Mouse (Mus musculus): Measurements from ENCODE around the gene Tm4sf19. TPM values are rescaled to one million over a fixed set of nuclear protein-coding genes. Genes with fewer than 3 reads are reported as not detected.

The Tm4sf19 gene
- 0.29 TPM in 1 of 2 replicates, not detected in the other for polyA plus RNA-seq (2012; rRNA removed)

DNA sequence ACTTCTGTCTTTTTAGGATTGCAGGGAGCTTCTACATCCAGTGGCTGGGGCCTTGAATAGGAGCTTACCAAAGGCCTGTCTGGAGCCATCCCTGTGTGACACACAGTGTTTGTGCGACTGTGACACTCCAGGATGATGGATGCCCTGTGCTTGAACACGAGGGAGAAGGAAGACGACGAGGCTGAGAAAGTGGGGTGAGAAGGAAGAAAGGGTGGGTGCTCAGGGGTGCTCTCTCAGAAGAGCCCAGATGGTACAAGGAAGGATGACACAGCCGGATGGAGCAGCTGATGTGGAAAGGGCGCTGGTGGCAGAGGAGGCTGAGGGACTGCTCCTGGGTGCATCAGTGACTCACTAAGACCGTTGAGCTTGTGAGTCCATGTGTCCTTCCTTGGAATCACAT lies at the start of gene Tm4sf19:
Gene Tm4sf19, plus strand, starts transcription at position 240 of the 400 bp plus-strand sequence.
- TF ChIP-seq POLR2A (IDR thresholded peaks at IDR 0.05; ENCODE audit: borderline replicate concordance, extremely low read depth, low read depth, low read length) (no peak), CTCF (IDR thresholded peaks at IDR 0.05; ENCODE audit: insufficient read depth, low read length) (no peak)
- WGBS = 65% methylated on average over 7 of the region's 7 CpGs
- Histone ChIP-seq H3K4me3 (replicated peaks; ENCODE audit: extremely low read depth, low read depth, low read length) (no peak within 1 kb of the TSS), H3K4me1 (ENCODE audit: control insufficient read depth, insufficient read depth, low read length) (no peaks in the 10 kb centered on the region)
- DNase-seq = no peak

DNA sequence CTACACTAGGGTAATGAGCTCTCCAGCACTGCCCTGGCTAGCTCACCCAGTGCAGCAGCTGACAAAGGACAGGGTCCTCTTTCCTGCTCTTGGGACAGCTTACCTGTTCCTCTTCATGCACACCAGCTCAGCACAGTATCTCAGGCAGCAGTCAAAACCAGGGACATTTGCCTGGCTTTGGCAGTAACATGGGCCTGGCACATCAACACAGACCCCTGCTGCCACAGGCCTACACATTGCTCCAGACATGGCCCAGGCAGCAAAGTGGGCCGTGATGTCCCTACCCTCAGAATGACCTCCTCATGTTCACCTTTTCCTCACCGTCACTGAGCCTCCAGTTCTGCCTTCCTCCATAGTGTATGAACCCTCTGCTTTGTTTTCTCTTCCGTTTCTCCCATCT lies 49.5 kb upstream of the Tm4sf19 start:
- TF ChIP-seq CTCF (IDR thresholded peaks at IDR 0.05; ENCODE audit: insufficient read depth, low read length) (no peak), POLR2A (IDR thresholded peaks at IDR 0.05; ENCODE audit: borderline replicate concordance, extremely low read depth, low read depth, low read length) (no peak)
- Histone ChIP-seq H3K4me1 (ENCODE audit: control insufficient read depth, insufficient read depth, low read length) (peaks cover 5% of the 10 kb centered on the region), H3K4me3 (replicated peaks; ENCODE audit: extremely low read depth, low read depth, low read length) (no peak overlapping the region)
- 80% methylated on average over 3 of the region's 3 CpGs for WGBS
- no peak for DNase-seq

DNA sequence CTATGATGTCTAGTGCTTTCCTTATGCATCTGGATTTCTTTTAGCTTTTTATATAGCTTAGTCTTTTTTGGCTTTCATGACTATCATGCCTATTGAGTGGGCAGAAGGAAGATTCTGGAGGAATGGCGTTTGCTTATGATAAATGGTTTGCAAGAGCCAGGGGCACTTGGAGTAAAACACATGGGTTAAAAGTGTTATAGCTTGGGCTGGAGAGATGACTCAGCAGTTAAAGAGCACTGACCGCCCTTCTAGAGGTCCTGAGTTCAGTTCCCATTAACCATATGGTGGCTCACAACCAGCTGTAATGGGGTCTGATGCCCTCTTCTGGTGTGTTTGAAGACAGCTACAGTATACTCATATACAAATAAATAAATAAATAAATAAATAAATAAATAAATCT lies 36.8 kb upstream of the Tm4sf19 start:
- TF ChIP-seq CTCF (IDR thresholded peaks at IDR 0.05; ENCODE audit: insufficient read depth, low read length) (no peak), POLR2A (IDR thresholded peaks at IDR 0.05; ENCODE audit: borderline replicate concordance, extremely low read depth, low read depth, low read length) (no peak)
- WGBS = 85% methylated on average over 2 of the region's 2 CpGs
- Histone ChIP-seq H3K4me3 (replicated peaks; ENCODE audit: extremely low read depth, low read depth, low read length) (no peak overlapping the region), H3K4me1 (ENCODE audit: control insufficient read depth, insufficient read depth, low read length) (no peaks in the 10 kb centered on the region)
- no peak for DNase-seq

DNA sequence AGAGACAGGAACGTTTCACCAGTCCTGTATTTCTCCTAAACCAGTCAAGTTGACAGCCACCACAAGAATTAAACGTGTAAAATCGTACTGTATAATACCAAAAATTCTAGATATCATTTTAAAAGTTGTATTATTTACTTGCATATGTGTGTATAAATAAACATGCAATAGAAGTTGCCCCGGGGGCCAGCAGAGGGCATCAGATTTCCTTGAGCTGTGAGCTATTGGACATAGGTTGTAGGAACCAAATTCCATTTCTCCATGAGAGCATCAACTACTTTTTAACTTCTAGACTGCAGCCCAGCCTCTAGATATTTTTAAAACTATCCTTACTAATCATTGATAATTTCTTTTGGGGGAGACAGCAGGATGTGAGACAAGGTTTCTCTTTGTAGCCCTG lies 29.0 kb upstream of the Tm4sf19 start:
- no peak for DNase-seq
- no peaks in the 10 kb centered on the region for H3K4me1 ChIP-seq (ENCODE audit: control insufficient read depth, insufficient read depth, low read length)
- 81% methylated on average over 4 of the region's 4 CpGs for WGBS
- no peak overlapping the region for H3K4me3 ChIP-seq (replicated peaks; ENCODE audit: extremely low read depth, low read depth, low read length)
- TF ChIP-seq POLR2A (IDR thresholded peaks at IDR 0.05; ENCODE audit: borderline replicate concordance, extremely low read depth, low read depth, low read length) (no peak), CTCF (IDR thresholded peaks at IDR 0.05; ENCODE audit: insufficient read depth, low read length) (no peak)

DNA sequence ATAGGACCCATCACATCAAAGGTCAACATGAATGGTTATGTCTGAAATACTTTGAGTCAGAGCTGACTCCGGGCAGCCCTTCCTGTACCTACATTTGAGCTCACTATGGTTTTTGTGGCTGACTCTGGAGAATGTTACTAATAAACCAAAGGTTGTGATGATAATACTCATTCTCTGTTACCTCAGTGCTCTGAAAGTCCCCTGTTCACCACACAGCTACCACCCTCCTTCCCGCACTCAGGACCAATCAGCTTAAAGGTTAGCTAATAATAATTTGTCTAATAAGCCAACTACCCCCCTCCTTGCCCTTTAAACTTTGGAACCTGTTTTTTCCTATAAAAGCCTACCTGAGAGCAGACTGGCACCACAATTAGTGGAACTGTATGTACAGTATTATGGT lies 20.7 kb upstream of the Tm4sf19 start:
- DNase-seq = no peak
- no peak for TF ChIP-seq CTCF (IDR thresholded peaks at IDR 0.05; ENCODE audit: insufficient read depth, low read length)
- TF ChIP-seq POLR2A (IDR thresholded peaks at IDR 0.05; ENCODE audit: borderline replicate concordance, extremely low read depth, low read depth, low read length) = no peak
- 93% methylated on average over 2 of the region's 2 CpGs for WGBS
- Histone ChIP-seq H3K4me3 (replicated peaks; ENCODE audit: extremely low read depth, low read depth, low read length) (no peak overlapping the region), H3K4me1 (ENCODE audit: control insufficient read depth, insufficient read depth, low read length) (no peaks in the 10 kb centered on the region)

DNA sequence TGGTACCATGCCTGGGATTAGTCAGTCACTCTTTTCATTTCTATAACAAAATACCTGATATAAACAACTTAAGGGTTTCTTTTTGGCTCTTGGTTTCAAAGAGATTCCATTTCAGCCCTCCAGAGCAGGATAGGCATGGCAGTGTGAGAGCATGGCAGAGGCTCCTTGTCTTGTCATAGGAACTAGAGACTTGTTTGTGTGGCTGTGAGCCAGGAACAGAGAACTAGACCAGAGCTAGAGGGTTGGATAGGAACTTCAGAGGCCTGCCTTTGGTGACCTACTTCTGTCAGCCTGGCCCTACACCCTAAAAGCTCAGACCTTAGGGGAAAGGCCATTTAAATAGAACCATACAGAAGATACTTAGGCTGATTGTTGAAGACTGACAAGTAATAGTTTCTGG lies 17.4 kb upstream of the Tm4sf19 start:
- no peak overlapping the region for H3K4me3 ChIP-seq (replicated peaks; ENCODE audit: extremely low read depth, low read depth, low read length)
- no peak for TF ChIP-seq POLR2A (IDR thresholded peaks at IDR 0.05; ENCODE audit: borderline replicate concordance, extremely low read depth, low read depth, low read length)
- no peak for TF ChIP-seq CTCF (IDR thresholded peaks at IDR 0.05; ENCODE audit: insufficient read depth, low read length)
- no peaks in the 10 kb centered on the region for H3K4me1 ChIP-seq (ENCODE audit: control insufficient read depth, insufficient read depth, low read length)
- no peak for DNase-seq

DNA sequence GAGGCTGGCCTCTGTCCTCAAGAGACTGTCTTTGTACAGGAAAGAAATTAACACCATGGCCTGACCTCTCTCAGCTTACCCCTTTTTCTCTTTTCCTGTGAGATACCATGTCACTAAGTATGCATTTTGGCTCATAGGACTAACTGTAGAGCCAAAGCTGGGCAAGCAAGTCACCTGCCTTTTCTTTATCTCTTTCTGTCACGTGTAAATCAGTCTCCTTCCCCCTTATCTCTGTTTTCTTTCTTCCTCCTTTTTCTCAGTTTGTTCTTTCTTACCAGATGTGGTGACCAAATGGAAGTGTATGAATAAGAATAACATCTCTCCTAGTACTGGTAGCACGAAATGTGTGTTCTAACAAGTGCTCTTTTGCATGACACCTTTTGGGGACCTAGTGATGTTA lies 15.4 kb upstream of the Tm4sf19 start:
- TF ChIP-seq CTCF (IDR thresholded peaks at IDR 0.05; ENCODE audit: insufficient read depth, low read length) (no peak), POLR2A (IDR thresholded peaks at IDR 0.05; ENCODE audit: borderline replicate concordance, extremely low read depth, low read depth, low read length) (no peak)
- 79% methylated on average over 2 of the region's 2 CpGs for WGBS
- Histone ChIP-seq H3K4me3 (replicated peaks; ENCODE audit: extremely low read depth, low read depth, low read length) (no peak overlapping the region), H3K4me1 (ENCODE audit: control insufficient read depth, insufficient read depth, low read length) (no peaks in the 10 kb centered on the region)
- no peak for DNase-seq

DNA sequence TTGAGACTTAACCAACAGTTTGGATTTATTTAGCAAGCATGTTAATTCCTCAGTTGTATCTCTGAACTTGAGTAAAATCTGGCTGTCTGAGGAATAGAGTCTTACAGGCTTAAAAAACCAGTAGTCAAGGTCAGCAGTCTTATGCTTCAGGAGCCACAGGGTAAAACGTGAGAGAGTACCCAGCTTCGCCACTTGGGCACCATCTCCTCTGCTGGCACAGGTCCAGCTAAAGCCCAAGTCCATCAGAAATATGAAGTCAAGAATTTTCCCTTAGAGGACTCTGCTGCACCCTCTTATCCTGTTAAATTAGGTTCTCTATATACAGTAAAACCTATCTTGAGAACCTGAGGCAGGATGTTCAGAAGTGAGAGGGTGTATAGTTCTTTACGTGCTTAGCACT lies 13.5 kb upstream of the Tm4sf19 start:
- 73% methylated on average over 3 of the region's 3 CpGs for WGBS
- no peak overlapping the region for H3K4me3 ChIP-seq (replicated peaks; ENCODE audit: extremely low read depth, low read depth, low read length)
- no peak for DNase-seq
- TF ChIP-seq CTCF (IDR thresholded peaks at IDR 0.05; ENCODE audit: insufficient read depth, low read length) = no peak
- no peak for TF ChIP-seq POLR2A (IDR thresholded peaks at IDR 0.05; ENCODE audit: borderline replicate concordance, extremely low read depth, low read depth, low read length)
- no peaks in the 10 kb centered on the region for H3K4me1 ChIP-seq (ENCODE audit: control insufficient read depth, insufficient read depth, low read length)

DNA sequence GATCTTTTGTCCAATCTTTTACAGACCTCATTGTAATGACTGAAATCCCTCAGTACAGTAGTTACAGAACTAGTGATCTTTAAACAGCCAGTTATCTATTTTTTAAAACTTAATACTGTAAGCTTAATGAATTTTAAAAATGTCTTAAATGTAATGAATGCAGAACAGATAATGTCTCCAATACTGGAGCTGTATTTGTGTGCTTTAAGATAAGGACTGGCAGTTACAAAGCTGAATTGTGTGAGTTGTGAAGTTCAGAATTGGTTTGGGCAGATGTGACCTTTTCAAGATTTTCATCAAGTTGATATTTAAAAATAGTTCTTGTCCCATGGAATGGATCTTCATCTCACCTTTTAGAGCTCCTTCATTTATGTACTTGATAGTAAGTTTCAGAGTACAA lies 11.3 kb upstream of the Tm4sf19 start:
- Histone ChIP-seq H3K4me1 (ENCODE audit: control insufficient read depth, insufficient read depth, low read length) (no peaks in the 10 kb centered on the region), H3K4me3 (replicated peaks; ENCODE audit: extremely low read depth, low read depth, low read length) (no peak overlapping the region)
- TF ChIP-seq POLR2A (IDR thresholded peaks at IDR 0.05; ENCODE audit: borderline replicate concordance, extremely low read depth, low read depth, low read length) (no peak), CTCF (IDR thresholded peaks at IDR 0.05; ENCODE audit: insufficient read depth, low read length) (no peak)
- DNase-seq = no peak

DNA sequence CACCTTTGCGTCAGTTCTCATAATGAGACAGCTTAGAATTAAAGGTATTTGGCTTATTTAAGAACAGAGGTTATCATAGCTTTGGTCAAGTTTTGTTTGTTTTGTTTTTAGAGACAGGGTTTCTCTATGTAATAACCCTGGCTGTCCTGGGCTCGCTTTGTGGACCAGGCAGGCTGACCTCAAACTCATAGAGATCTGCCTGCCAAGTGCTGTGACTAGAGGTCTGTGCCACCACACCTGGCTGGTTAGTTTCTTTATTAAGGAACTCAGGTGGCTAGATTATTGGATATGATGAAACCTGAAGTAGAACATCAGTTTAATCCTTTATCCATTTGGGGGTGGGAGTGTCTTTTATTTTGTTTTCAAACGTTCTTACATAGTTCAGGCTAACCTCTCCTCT lies 10.5 kb upstream of the Tm4sf19 start:
- WGBS = 78% methylated on average over 3 of the region's 3 CpGs

More for the DNA sequence above, 10.5 kb upstream of the Tm4sf19 start:
- no peak for DNase-seq
- no peak overlapping the region for H3K4me3 ChIP-seq (replicated peaks; ENCODE audit: extremely low read depth, low read depth, low read length)
- no peaks in the 10 kb centered on the region for H3K4me1 ChIP-seq (ENCODE audit: control insufficient read depth, insufficient read depth, low read length)
- TF ChIP-seq POLR2A (IDR thresholded peaks at IDR 0.05; ENCODE audit: borderline replicate concordance, extremely low read depth, low read depth, low read length) (no peak), CTCF (IDR thresholded peaks at IDR 0.05; ENCODE audit: insufficient read depth, low read length) (no peak)

All from lung, adult 2 months (tissue).